Mouse (Mus musculus) heart, embryonic 11.5 days (tissue): ENCODE measurements at regions not wholly inside any gene's neighbourhood (a gene's known extent, or its start where the extent isn't known, plus 50 kb on each side); places are given as distances from the start of the nearest gene placed in this dataset.

Source experiments
- ATAC-seq: fragments of 200-750 bp; cut with Nextera tagmentation; replicated peaks from 2 replicates; pipeline ENCODE4 v1.8.0; 2017; ENCODE audit warnings: moderate library complexity; ENCODE audit not compliant: insufficient number of reproducible peaks, low FRiP score, low TSS enrichment
- H3K27ac ChIP-seq: fragments of 300-500 bp; sonication (generic); 2 replicates; pipeline ENCODE4 v1.5.1; 2014; ENCODE audit warnings: mild to moderate bottlenecking, low read depth, low read length
- H3K27me3 ChIP-seq: fragments of 300-500 bp; sonication (generic); 2 replicates; pipeline ENCODE4 v1.6.1; 2014; ENCODE audit warnings: mild to moderate bottlenecking, low read length, mixed read lengths; ENCODE audit not compliant: control insufficient read depth, insufficient read depth
- H3K36me3 ChIP-seq: fragments of 300-500 bp; sonication (generic); 2 replicates; pipeline ENCODE4 v1.6.1; 2014; ENCODE audit warnings: mild to moderate bottlenecking, low read length, moderate library complexity, mixed read lengths; ENCODE audit not compliant: control insufficient read depth, insufficient read depth
- H3K4me1 ChIP-seq: fragments of 300-500 bp; sonication (generic); 2 replicates; pipeline ENCODE4 v1.6.1; 2014; ENCODE audit warnings: low read length; ENCODE audit not compliant: control insufficient read depth, insufficient read depth
- H3K4me2 ChIP-seq: fragments of 300-500 bp; sonication (generic); 2 replicates; pipeline ENCODE4 v1.6.1; 2014; ENCODE audit warnings: mild to moderate bottlenecking, moderate library complexity
- H3K4me3 ChIP-seq: fragments of 300-500 bp; sonication (generic); 2 replicates; pipeline ENCODE4 v1.5.1; 2014; ENCODE audit warnings: low read depth, low read length
- H3K9ac ChIP-seq: fragments of 300-500 bp; sonication (generic); 2 replicates; pipeline ENCODE4 v1.6.1; 2014; ENCODE audit warnings: mild to moderate bottlenecking, low read depth, low read length, moderate library complexity
- H3K9me3 ChIP-seq: fragments of 300-500 bp; sonication (generic); replicated peaks from 2 replicates; pipeline ENCODE4 v1.6.1; 2016; ENCODE audit warnings: low read length; ENCODE audit not compliant: control insufficient read depth
- WGBS: fragments of 180-500 bp; shearing (Covaris S2); extraction: QIAGEN DNeasy Blood & Tissue Kit; methylation state at CpG from one replicate; pipeline ENCODE4 v1.1.7; 2014; ENCODE audit not compliant: insufficient replicate concordance; 5-methylcytosine and 5-hydroxymethylcytosine counted together

- Histone ChIP-seq H3K4me2 (no peak overlapping the region), H3K4me3 (no peak overlapping the region), H3K9me3 (no peaks in the 10 kb centered on the region)
These were observed 81.3 kb upstream of the Lrfn2 start for GRCm38 (mm10) chr17:48850910-48851309.

GRCm38 (mm10) chr17:48858891-48859290 is 73.3 kb upstream of the Lrfn2 start:
- 48% methylated on average over 6 of the region's 6 CpGs for WGBS
- no peaks in the 10 kb centered on the region for H3K36me3 ChIP-seq
- H3K4me2 ChIP-seq = no peak overlapping the region

More at GRCm38 (mm10) chr17:48850910-48851309, 81.3 kb upstream of the Lrfn2 start:
- no peaks in the 10 kb centered on the region for H3K4me1 ChIP-seq
- H3K27ac ChIP-seq = no peak overlapping the region
- no peak for ATAC-seq
- no peak overlapping the region for H3K9ac ChIP-seq
- H3K27me3 ChIP-seq = no peaks in the 10 kb centered on the region
- H3K36me3 ChIP-seq = no peaks in the 10 kb centered on the region

DNA sequence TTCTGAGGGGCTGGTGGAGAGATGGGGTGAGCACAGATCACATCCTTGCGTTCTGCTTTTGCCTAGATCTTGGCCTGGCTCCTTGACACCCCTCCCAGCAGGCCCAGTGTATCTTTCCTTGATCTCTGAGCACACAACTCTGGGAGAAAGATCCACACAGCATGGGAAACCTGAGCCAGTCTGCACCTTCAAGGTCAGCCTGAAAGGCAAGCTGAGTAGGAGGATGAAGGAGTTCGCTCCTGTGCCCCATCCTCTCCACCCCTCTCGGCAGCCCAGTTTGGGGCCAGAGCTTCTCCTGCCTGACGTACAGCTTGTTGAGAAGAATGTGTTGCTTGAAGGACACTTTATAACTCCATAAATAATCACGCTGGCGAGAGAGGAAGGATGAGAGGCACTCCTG is 61.7 kb upstream of the Lrfn2 start:
- no peaks in the 10 kb centered on the region for H3K4me1 ChIP-seq
- WGBS = 71% methylated on average over 6 of the region's 6 CpGs
- H3K9ac ChIP-seq = no peak overlapping the region
- no peaks in the 10 kb centered on the region for H3K36me3 ChIP-seq
- ATAC-seq = no peak
- H3K27ac ChIP-seq = no peak overlapping the region
- H3K4me3 ChIP-seq = no peak overlapping the region
- H3K9me3 ChIP-seq = no peaks in the 10 kb centered on the region
- H3K27me3 ChIP-seq = no peaks in the 10 kb centered on the region
- no peak overlapping the region for H3K4me2 ChIP-seq

More at GRCm38 (mm10) chr17:48858891-48859290, 73.3 kb upstream of the Lrfn2 start:
- Histone ChIP-seq H3K27ac (no peak overlapping the region), H3K4me3 (no peak overlapping the region), H3K4me1 (no peaks in the 10 kb centered on the region), H3K9ac (no peak overlapping the region), H3K27me3 (no peaks in the 10 kb centered on the region), H3K9me3 (no peaks in the 10 kb centered on the region)
- no peak for ATAC-seq

DNA sequence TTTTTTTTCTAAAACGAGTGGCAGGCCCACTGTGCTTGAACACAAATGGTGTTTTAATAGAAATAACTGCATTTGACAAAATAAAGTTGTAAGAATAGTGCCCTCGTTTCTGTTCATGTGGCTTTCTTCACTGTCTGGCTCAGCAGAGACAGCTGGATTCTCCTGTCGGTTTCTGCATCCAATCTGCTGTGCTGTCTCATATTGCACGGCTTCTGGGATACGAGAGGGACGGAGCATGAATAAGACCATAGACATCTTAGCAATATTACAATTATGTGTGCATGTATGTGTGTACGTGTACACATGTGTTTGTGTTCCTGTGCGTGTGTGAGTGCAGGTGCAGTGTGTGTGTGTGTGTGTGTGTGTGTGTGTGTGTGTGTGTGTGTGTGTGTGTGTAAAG is 54.7 kb upstream of the Lrfn2 start:
- no peak overlapping the region for H3K4me3 ChIP-seq
- H3K27me3 ChIP-seq = no peaks in the 10 kb centered on the region
- H3K27ac ChIP-seq = no peak overlapping the region
- 75% methylated on average over 8 of the region's 8 CpGs for WGBS
- H3K36me3 ChIP-seq = no peaks in the 10 kb centered on the region
- H3K4me2 ChIP-seq = no peak overlapping the region
- no peaks in the 10 kb centered on the region for H3K9me3 ChIP-seq
- no peak for ATAC-seq
- no peaks in the 10 kb centered on the region for H3K4me1 ChIP-seq
- H3K9ac ChIP-seq = no peak overlapping the region

- H3K9ac ChIP-seq = no peak overlapping the region
- ATAC-seq = no peak
- no peaks in the 10 kb centered on the region; the same call in 1 of the 2 replicates for H3K27me3 ChIP-seq
- H3K4me1 ChIP-seq = no peaks in the 10 kb centered on the region
- no peaks in the 10 kb centered on the region for H3K36me3 ChIP-seq
- 69% methylated on average over 3 of the region's 3 CpGs for WGBS
- H3K9me3 ChIP-seq = no peaks in the 10 kb centered on the region
- H3K4me3 ChIP-seq = no peak overlapping the region
- no peak overlapping the region for H3K27ac ChIP-seq
- no peak overlapping the region for H3K4me2 ChIP-seq
These were observed 51.6 kb upstream of the Lrfn2 start for GRCm38 (mm10) chr17:48880590-48880989.

DNA sequence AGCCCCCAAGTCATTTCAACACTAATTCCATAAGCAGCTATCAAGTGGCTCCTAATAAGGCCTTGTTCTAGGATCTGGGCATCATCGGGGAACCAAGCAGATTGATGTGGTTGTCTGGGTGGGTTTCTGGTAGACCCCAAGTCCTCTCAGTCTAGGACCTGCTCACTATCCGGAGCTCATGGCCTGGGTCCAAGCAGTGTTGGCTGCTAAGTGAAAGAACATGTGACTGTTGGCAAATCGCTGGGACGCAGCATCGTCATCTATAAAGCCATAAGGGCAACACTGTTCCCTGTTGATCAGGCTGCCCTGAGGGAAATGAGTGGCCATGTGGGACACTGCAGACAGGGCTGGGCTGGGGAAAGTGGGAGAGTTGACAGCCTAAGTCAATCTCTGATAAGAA is 50.2 kb upstream of the Lrfn2 start:
- no peak for ATAC-seq
- no peak overlapping the region for H3K4me3 ChIP-seq
- no peak overlapping the region for H3K4me2 ChIP-seq
- no peaks in the 10 kb centered on the region; the same call in 1 of the 2 replicates for H3K27me3 ChIP-seq
- H3K9ac ChIP-seq = no peak overlapping the region
- no peaks in the 10 kb centered on the region for H3K9me3 ChIP-seq
- 66% methylated on average over 5 of the region's 5 CpGs for WGBS
- no peaks in the 10 kb centered on the region for H3K36me3 ChIP-seq
- H3K27ac ChIP-seq = no peak overlapping the region
- no peaks in the 10 kb centered on the region for H3K4me1 ChIP-seq
